Mouse (Mus musculus): ENCODE data around the gene Stat5a.
A peak's percentile ranks its signal among the peaks of the same experiment; 100 is the strongest.

Gene Stat5a

DNA sequence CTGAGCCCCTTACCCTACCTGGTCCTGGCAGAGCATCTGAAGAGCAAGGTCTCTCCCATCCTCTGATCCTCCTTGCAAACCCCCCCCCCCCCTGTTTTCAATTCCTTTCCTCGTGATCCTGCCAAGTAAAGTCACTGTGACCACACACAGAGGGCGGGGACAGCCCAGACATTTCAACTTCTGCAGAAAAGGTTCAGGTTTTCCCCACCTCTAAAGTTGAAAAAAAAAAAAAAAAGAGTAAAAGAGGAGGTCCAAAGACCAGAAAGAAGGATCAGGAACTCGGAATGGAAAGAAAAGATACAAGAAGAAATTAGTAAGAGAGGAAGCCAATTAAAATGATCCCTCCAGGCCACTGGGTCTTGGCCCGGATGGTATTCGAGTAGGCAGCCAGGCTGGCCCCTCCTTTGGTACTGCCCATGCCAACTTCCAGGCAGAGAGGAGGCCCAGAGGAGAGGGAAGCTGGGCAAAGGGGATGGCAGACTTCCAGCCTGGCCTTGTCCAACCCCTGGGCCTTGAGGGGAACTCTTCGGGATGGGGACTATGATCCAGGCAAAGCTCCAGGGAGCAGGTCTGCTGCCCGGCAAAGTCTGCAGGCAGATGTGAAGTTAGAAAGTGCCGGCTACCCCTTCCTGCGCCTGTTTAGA, at the start of gene Stat5a:
Stat5a (plus strand) TSS at position 417 of the 644 bp plus-strand sequence.
- DNase-seq (ENCODE audit: low spot score in 2 of 2) = peak in 1 of 2 experiments; percentile 33

DNA sequence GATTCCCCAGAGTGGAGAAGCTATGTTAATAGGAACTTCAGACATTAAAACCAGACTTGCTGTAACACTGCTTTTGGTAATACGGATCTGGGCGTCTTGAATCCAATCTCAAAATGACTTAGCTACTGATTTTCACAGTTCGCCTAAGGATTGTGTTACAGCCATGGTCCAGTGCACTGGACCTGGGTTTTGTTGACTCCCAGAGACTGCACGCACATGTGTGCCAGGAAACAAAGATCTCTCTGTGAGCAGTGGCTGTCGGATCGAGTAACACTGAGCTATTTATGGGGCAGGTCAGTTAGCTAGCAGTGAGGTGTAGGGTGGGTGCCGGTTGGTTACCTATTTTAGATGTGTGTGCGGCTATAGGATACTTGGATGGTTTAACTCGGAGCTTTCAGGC, 48.6 kb upstream of the Stat5a start:
- DNase-seq (ENCODE audit: low spot score in 2 of 2) = no peak

DNA sequence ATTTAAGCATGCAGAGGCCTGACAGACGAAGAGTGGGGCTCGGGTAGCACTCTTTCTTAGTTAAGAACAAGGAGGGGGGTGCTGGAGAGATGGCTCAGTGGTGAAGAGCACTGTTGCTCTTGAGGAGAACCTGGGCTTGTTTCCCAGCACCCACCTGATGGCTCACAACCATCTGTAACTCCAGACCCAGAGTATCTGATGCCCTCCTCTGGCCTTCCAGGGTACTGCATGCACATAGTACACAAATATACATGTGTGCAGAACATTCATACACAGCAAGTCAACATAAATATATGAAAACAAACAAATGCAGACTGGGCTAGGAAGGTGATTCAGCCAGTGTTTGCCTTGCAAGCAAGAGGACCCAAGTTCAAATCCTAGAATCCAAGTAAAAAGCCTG, 48.0 kb upstream of the Stat5a start:
- no peak for DNase-seq (ENCODE audit: low spot score in 2 of 2)

DNA sequence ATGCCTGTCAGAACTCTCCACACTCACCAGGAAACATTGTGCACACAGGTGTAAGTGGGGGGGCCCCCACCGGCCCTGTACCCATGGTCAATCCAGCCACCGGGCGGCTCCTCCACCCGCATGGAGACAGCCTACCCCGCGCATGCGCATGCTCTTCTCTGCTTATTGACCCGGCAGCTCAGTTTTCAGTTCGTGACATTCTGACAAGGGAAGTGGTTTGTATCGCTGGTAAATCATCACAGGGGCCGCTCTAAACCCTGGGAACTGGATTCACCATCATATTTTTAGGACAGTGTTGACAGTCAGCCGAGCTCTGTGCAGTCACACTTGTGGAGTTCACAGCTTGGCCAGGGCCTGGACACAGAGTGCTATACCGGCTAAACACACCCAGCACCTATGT, 44.7 kb upstream of the Stat5a start:
- no peak for DNase-seq (ENCODE audit: low spot score in 2 of 2)

DNA sequence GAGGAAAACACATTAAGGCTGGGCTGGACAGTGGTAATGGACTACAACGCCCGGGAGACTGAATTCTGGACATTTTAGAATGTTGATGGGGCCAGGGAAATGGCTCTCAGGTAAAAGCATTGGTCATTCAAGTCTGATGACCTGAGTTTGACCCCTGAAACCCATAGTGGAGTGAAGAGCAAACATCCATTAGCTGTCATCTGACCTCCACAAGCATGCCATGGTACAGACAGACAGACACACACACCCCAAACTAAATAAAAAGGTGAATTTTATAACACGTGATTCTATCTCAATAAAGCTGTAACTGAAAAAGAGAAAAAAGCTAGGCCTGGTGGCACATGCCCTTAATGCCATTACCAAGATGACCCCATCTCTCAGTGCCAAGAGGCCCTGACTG, 42.8 kb upstream of the Stat5a start:
- no peak for DNase-seq (ENCODE audit: low spot score in 2 of 2)

DNA sequence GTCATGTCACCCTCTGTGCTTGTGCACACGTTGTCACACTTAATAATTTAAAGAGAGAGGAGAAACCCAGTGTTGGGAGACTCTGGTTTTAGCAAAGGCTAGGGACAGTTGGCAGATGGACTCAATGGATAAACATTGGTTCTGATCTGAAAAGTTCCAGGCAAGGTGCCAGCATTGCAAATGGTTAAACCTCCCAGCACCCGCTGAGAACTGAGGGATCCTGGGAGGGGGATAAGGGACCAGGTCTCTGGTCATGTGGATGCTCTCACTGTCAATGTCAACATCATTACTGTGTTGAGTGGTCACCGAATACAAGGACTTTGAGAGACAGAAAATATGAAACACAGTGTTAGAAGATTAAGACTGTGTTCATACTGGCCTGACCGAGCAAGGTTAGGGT, 42.4 kb upstream of the Stat5a start:
- no peak for DNase-seq (ENCODE audit: low spot score in 2 of 2)

DNA sequence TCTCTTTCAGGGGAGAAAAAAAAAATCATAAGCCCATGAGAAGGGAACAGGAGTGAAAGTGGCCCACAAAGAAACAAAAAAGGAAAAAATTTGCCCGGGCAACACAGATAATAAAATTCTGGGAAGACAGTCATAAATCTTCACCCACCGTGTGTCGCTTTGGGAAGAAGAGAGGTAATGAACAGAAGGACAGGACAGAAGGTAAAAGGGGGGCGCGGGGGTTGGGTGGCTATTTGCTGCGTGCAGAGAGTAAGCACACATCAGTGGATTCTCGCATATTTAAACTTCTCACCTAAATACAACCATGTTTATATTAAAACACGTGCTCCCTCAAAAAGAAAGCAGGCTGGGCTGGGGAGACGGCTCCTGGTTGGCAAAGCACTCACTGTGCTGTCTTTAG, 41.8 kb upstream of the Stat5a start:
- no peak for DNase-seq (ENCODE audit: low spot score in 2 of 2)

DNA sequence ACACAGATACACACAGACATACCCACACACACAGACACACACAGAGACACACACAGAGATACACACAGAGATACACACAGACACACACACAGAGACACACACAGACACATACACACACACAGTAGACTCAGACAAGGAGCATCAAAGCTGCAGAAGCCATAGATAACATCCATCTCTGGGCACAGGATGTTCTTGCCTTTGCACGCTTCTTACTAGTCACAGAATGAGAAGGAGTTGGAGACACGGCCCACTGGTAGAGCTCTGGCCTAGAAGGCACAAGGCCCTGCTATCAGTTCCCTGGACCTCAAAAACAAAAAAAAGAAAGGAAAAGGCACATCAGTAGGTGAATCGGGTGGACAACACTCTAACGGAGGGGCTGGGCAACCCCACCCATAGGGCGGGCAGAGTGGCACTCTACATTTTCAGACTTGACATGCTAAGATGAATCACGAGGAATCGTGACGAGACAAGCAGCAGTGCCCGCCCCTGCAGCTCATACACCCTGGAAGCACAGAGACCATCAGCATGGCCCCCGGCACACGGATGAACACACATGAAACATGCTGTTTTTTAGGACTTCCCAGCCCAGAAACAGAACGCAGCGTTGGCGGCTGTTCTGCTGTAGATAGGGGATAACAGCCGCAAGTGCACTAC, 40.7 kb upstream of the Stat5a start:
- DNase-seq (ENCODE audit: low spot score in 2 of 2) = no peak

DNA sequence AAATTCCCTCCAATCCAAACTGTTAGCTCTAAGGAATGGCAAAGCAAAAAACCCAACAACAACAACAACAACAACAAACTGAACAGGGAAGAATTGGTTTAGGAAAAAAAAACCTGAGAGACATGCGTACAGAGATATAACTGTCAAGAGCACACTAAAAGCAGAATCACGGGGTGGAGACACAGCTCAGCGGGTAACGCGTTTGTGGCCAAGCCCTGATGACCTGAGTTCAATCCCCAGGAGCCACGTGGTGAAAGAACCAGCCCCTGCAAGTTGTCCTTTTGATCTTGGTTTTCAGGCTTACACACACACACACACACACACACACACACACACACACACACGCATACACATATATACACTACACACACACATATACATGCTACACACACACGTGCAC, 40.1 kb upstream of the Stat5a start:
- DNase-seq (ENCODE audit: low spot score in 2 of 2) = no peak

DNA sequence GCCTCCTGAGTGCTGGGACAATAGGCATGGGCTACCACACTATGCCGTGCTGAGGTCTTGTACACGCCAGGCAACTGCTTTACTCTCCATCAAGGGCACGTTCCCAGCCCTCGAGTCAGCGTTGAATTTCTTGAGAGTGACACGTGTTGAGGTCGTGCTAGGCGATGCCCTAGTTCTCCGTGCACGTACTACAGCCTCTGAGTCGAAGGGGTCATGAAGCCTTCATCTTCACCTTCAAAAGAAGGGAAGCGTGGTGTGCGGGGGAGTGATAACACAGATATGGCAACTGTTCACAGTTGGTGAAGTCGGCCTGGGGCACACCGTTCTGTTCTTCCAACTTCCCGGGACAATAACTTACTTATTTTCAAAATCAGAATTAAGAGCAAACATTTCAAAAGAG, 39.5 kb upstream of the Stat5a start:
- DNase-seq (ENCODE audit: low spot score in 2 of 2) = no peak

DNA sequence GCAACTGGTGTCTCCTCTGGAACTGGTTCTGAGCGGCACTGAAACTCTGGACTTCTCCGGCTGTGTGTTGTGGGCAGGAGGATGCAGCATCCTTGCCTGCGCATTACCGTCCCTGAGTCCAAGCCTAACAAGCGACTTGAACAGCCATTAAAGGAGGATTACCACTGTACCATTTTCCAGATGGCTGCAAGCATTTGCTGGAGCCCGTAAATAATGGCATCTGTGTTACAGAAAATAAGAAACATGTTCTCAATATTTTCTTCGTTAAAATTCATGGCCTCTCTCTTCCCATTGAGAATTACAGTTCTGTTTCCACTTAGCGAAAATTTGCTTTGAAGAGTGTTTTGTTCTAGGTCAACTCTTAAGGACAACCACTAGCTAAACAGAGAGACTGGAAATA, 39.1 kb upstream of the Stat5a start:
- DNase-seq (ENCODE audit: low spot score in 2 of 2) = no peak

DNA sequence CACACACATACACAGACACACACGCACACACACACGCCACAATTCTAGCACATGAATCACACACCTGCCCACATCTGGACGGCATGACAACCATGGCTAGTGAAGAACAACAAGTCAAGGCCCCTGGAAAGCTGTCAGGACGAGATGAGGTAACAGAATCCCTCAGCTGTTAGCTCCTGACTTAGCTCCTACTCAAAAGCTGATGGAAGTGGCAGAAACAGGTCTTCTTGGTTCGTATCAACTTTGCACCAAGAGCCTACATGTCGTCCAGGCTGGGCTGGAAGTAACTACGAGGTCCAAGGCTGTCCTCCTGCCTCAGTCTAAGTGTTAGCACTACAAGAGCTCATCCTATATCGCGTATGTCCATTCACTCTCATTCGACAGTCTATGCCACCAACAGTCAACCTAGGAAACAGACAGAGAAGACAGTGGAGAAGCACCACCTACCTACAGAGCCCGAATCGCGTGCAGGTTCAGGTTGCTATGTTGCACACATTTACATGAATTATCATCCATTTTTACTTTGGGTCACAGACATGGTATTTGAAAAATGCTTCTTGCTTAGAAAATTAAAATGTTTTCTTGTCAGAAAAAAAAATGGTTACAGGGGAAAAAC, 37.4 kb upstream of the Stat5a start:
- DNase-seq (ENCODE audit: low spot score in 2 of 2) = no peak

DNA sequence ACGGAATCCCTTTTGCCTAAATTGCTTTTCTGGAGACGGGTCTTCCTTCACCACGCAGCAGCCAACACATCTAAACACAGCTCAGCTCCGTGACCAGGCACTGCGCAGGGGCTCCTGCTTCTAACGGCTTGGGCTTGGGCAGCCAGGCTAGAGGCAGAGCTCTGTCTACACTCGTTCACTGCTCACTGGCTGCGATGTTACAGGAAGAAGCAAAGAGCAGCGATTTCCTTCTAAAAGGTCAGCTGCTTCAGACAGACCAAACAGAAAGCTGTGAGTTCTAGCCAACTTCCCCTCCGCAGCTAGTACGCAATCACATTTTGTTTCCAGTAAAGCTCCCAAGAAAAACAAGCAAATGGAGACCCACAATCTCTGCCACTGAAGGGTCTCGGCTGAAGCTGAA, 36.8 kb upstream of the Stat5a start:
- DNase-seq (ENCODE audit: low spot score in 2 of 2) = no peak

DNA sequence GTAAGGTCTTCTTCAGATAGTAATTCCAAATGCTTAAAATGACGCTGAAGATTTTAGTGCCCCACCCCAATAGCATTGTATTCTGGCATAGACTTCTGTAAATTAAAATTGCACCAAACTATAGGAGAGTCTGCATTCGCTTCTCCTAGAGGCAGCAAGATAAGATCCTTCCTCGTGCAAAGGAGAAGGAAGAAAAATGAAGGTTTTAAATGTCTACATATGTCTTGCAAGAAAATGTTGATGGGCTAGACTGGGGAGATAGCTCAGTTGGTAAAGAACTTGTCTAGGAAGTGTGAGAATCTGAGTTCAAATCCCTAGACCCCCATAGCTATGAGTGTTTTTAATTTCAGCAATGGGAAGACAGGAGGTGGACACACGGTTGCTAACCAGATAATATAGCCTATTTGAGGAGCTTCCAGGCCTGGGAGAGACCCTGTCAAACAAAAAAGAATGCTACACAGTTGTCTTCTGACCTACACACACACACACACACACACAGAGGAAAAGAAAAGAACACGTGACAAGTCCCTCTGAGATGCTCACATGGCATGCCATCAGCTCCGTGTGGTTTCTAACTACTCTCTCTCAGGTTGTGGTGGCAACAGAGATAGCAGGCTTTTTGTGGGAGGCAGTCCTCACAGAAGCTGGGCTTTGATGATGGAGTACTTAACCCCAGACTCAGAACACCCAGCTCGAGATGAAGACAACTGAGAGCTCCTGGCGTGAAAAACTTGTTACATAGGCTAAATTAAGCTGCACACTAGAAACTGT, 35.4 kb upstream of the Stat5a start:
- DNase-seq (ENCODE audit: low spot score in 2 of 2) = no peak

DNA sequence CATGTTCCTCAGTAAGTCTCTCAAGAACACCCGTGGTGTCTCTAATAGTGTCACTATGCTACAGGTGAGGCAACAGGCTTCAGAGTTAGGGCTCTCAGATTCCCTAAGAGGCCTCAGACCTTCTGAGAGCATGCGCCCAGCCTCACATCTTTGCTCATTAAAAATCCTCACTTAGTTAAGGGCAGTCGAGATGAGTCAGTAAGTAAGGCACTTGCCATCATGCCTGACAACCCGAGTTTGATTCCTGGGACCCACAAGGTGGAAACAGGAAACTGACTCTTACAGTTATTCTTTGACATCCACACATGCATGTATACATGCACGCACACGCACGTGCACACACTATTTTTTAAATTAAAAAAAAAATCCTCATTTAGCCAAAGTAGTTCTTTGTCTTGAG, 34.7 kb upstream of the Stat5a start:
- DNase-seq (ENCODE audit: low spot score in 2 of 2) = no peak

DNA sequence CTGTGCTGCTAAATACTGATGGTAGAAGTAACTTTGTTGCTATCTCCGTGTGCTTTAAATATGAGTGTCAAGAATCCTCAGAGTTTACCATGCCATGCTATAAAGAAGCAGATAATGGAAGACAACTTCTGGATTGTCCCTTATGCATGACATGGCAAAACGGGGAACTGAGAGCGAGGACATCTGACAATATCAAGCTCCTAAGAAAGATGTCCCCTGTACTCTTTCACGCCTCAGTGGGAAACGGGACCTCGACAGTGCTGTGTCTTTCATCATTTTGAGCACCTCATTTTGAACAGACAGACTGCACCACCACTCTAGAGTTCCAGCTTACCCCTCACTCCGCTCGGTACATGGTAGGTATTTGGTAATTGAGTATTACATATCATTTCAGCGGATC, 33.7 kb upstream of the Stat5a start:
- DNase-seq (ENCODE audit: low spot score in 2 of 2) = no peak

DNA sequence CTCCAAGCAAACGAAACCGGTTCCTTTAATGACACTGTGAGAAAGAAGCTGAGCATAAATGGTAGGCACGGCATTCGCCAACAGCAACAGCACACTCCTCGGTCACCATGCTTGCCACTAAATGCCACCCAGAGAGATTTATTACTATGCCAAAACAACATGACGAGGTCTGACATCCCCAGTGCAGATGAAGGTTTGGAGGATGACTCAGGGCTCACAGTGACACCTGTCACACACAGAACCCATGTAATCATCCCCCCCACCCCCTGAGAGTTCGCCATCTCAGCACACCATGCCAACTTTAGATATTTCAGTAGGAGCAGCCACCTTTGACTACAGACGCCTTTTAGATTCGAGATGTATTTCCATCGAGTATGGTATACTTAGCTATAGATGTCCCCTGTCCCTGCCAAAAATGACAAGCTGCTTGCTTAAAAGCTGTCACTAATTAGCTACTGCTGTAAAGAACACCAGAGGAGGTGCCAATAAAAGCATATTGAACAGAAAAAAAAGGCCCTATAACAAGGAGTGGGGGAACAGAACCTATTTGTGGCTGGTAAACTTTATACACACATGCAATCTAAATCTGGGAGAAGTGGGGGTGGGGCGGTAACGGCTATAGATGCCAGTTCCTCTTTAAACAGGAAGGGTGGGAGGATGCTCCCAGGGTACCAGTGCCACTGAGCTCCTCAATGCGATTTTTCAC, 32.8 kb upstream of the Stat5a start:
- peak; percentile 45 to 58 for DNase-seq (ENCODE audit: low spot score in 2 of 2)

DNA sequence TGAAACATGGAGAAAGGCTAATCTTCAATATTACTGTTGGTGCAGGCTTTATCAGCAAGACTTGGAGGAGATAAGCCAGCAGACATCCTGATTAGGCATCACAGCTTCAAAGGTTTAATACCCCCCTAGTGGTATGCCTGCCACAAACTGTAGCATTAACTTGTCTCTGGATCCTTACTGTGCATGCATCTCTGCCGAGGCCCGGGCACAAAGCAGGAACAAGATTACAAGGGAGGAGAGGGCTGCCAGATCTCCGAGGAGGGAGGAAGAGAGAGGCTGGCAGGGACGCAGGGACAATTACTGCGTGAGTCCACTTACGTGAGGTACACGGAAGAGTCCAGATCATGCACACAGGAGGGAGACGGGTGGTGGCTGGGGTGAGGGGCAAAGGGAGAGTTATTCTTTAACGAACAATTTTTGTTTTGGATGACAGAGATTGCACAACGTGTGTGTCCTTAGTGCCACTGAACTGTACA, 30.4 kb upstream of the Stat5a start:
- no peak for DNase-seq (ENCODE audit: low spot score in 2 of 2)

DNA sequence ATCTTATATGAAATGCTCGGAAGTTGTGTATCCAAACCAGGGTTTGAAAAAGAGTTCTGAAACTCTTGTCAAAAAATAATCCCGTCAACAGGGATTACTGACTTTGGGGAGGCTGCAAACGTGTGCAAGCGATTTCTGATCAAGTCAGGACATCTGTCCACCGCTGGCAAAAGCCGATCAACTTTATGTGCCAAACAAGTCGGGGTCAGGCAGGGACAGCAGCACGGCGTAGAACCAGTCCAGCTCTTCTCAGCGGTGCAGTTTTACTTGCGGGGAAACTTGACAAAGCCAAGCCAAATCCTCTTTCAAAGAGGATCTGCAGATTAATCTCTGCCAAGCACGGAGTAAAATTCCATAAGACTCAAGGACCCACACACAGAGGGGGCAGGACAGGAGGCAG, 29.5 kb upstream of the Stat5a start:
- no peak for DNase-seq (ENCODE audit: low spot score in 2 of 2)

DNA sequence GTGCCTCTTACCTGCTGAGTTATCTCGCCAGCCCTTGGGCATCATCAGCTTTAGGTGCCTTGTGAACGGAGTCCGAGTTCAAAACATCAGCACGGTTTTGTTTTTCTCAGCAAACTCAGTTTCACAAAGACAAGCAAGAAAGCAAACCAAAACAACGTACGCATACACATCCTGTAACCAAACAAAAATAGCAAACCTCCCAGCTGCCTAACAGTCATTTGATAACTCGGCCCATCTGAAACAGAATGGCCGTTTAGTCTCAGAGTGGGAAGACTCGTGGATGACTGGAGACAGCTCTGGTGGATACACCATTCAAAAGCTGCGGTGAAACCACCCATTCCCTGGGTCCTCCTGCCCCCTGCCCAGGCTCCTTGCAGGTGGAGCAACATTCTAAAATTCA, 27.8 kb upstream of the Stat5a start:
- no peak for DNase-seq (ENCODE audit: low spot score in 2 of 2)

DNA sequence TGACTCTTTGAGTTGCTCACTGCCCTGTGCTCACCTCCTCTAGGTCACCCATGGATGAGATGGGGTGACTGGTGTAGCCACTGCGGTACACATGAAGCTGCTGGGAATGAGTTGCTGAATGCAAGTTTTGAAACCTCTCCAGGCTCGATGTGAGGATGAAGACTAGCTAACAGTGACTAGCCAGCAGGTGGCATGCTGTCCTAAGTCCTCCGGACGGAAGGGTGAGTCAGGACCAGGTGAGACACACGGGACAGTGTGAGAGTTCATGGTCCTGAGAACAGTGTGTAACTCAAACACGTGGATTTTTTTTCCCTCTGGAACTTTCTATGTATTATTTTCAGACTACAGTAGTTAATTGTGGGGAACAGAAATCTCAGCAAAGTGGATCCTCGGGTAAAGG, 25.7 kb upstream of the Stat5a start:
- no peak for DNase-seq (ENCODE audit: low spot score in 2 of 2)

Data from right cerebral cortex, postnatal 36 days (tissue).